Mouse (Mus musculus) spleen, postnatal 4 days (tissue): ENCODE data around the gene Senp3.
"Not testable (repeated sequence)": the region's sequence is repeated elsewhere in the genome, so short reads cannot be mapped to it uniquely, and the experiment has no call there.

Experiments used
- DNase-seq, 2 experiments: peaks; one replicate each; pipeline ENCODE4 v3.0.0; 2022; ENCODE audit warnings: low spot score in 2 of 2

Senp3 gene

DNA sequence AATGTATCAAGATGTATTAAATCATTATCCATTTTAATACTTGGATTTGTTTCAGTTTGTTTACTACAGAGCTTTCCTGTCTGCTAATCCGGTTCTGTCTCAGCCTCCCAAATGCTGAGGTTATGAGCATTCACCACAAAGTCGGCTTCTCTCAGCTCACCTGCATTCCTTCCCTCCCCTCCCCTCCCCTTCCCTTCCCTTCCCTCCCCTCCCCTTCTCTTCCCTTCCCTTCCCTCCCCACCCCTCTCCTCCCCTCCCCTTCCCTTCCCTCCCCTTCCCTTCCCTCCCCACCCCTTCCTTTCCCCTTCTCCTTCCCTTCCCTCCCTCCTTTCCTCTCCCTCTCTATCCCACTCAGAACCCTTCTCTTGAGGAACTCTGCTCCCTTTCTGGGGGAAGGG lies 22.7 kb upstream of the Senp3 start:
- no peak for DNase-seq

DNA sequence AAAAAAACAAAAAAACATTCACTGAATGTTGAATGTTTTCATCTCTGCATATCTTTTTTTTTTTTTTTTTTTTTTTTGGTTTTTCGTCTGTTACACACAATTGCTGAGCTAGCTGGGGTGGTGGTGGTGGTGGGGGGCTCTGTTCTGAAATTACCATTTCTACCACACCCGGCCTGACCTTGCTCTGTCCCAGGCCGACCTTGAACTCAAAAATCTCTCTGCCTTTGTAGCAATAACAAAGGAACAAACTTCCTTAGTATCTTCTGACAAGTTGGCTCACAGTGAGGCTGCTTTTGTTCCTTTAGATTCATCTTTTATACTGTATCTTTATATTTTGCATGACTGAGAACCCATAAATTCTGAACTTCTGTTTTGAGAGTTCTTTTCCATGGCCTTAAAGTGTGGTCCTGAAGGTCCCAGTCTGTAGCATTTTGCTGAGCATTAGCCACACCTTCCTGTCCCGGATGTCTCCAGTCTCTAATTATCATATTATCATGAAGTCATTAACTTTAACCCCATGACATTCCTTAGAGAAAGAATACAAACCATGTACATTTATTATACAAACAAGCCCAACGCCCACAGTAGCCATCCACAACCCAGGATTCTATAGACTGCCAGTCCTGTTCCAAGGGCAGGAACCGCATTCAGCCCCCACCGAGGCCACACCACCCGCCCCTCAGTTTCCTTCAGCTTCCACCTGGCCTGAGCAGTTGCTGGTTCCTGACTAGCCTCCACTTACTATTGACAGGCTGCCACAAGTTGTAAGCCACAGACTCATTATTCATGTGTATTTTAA lies 22.1 kb upstream of the Senp3 start:
- DNase-seq, result no peak

DNA sequence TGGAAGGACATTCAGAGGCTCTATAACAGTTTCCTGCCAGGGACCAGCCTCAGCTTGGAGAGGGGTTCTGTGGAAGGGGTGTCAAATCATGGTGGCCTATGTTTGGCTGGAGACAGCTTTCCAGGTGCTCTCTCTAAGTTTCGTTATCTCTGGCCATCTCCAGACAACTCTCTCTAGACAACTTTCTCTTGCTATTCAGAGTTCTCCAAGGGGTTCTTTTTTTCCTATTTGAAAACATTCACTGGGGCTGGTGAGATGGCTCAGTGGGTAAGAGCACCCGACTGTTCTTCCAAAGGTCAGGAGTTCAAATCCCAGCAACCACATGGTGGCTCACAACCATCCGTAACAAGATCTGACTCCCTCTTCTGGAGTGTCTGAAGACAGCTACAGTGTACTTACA lies 21.5 kb upstream of the Senp3 start:
- not testable (repeated sequence) for DNase-seq

DNA sequence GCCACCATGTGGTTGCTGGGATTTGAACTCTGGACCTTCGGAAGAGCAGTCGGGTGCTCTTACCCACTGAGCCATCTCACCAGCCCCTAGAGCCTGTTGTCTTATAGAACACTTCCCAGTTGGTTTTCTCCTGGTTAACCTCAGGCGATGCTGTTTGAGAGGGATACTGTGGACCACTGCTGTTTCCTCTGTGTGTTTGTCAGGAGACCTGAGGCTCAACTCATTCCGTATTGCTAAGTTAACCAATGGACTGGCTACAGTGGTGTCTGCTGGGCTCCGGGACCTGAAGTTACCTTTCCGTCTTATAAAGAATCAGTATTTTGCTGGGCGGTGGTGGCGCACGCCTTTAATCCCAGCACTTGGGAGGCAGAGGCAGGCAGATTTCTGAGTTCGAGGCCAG lies 21.0 kb upstream of the Senp3 start:
- DNase-seq, result not testable (repeated sequence)

DNA sequence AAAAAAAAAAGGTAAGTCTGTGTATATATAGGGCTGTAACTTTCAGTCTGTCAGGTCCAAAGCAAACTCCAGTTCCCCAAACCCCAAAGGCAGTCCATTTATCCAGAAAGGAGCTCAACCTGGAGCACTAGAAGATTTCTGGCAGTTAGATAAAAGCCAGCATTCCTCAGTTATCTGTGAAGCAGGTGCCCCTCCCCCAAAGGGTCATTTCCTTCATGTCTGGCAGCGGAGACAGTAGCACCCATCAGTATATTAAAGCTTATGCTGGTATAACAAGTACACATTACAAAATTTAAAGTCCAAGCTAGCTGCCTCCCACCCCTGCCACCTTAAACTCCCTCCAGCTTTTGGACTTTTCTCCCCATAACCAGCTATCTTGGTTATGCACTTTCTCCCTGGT lies 17.7 kb upstream of the Senp3 start:
- DNase-seq, result no peak

DNA sequence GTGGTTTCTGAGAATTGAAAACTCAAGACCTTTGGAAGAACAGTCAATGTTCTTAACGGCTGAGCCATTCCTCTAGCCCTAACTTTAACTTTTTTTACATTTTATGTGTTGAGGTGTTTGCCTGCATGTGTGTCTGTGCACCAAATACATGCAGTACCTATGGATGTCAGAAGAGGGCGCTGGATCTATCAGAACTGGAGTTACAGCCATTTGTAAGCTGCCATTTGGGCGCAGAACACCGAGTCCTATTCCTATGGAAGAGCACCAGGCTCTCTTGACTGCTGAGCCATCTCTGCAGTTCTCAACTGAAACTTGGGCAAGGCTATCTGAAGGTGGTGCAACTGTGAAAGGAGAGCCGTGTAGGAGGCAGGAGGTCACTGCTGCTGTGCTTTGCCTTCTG lies 16.7 kb upstream of the Senp3 start:
- DNase-seq, result no peak

DNA sequence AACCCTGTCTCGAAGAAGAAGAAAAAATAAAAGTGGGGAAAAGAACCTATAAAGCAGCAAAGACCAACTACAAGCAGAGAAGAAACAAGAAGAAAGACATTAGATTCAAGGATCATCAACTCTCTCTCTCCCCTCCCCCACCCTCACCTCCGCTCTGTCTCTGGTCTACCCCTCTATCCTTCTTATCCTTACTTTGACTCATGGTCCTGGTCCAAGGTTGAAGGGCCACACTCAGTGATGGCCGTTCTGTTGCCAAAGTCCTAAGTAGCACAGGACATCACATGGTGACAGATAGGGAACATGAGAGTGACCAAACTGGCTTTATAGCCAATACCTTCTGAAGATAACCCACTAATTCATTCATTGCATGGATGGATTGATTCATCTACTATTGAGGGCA lies 15.5 kb upstream of the Senp3 start:
- no peak for DNase-seq

DNA sequence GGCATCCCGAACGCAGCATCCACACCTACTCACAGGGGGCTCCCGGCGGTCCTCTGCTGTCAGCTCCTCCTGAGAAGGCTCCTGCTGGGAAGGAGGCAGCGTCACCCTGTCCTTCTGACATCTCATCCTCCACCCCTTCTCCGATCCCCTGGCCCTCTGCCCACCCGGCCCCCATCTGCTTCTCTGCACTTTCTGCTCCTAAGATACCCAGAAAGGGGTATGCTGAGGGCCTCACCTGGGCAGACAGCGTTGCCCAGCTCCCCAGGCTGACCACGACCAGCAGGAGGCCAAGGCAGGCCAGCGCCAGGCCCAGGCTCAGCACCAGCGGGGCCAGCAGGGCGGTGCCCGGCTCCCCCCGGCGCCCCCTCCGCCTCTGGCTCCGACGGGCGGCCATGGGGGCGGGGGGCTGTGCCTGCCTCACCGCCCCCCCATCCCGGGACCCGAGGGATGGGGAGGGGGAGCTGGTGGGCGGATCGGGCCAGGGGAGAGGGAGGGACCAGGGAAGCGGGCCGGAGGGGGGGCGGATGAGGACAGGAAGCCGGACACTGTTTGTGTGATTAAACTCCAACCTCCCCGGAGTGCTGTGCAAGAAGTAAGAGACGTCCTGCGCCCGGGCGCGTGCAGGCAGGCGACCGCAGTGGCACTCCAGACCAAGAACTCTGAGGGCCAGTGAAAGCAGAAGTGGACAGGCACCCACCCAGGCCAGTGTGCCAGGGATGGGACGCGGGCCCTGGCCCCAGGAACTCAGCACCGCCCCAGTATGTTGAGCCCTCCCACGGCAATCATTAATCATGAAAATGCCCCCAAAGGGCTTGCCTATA lies 13.7 kb upstream of the Senp3 start, which contains the start of the genes Tnfsf12 and Tnfsfm13:
Gene Tnfsf12, minus strand, starts transcription at position 489 of the 821 bp plus-strand sequence.
Gene Tnfsfm13, minus strand, starts transcription at position 738 of the 821 bp plus-strand sequence.
- DNase-seq, result peak in 1 of 2 experiments; percentile 33

DNA sequence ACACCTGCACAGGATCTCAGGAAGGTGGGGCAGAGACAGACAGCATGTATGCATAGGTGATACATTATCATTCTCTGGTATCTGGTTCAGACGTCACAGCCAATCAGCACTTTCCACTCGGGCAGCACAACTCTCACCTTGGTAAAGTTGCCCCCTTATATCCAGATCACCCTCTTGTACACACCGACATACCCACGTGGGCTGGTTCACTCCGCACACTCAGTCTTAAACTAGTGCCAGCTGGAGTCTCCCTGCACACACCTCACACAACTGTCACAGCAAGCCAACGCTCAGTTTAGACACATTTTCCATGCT lies 13.1 kb upstream of the Senp3 start:
- no peak for DNase-seq

DNA sequence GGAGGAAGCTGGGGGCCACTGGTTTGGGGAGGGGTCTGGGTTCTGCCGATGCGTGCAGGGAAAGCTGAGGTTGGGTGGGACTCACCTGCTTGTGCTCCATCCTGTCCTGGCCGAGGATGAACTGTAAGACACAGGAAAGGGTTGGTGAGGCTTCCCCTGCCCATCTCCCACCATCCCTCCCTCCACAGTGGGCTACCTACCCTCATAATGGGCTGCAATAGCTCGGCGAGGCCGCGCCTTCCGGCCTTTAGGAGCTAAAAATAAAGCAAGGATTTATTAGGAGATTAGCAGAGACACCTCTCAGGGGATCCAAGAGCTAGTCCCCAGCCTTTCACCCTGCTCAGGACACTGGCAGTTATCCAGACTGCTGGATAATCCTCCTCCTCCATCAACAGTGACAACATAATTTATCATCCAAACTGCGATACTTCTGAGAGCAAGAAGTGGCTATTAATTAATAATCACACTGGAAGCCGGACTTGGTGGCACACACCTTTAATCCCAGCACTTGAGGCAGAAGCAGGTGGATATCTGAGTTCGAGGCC lies 11.6 kb upstream of the Senp3 start:
- DNase-seq, result no peak

DNA sequence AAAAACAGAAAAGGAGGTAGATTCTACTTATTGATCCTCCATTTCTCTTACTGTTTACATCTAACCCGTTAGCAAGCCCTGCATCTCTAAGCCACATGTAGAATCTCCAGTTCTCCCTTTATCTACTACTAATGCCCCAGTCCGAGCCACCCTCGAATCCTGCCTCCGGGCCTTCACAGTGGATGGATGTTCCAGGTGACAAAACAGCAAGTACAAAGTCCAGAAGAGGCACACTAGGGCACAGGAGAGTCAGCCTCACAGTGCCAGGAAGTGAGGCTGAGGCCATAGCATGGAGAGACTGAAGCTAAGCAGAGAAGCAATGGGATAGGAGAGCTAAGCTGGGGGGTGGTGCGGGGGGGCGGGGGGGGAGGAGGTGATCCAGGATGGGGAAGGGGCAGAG lies 11.0 kb upstream of the Senp3 start:
- DNase-seq, result no peak

DNA sequence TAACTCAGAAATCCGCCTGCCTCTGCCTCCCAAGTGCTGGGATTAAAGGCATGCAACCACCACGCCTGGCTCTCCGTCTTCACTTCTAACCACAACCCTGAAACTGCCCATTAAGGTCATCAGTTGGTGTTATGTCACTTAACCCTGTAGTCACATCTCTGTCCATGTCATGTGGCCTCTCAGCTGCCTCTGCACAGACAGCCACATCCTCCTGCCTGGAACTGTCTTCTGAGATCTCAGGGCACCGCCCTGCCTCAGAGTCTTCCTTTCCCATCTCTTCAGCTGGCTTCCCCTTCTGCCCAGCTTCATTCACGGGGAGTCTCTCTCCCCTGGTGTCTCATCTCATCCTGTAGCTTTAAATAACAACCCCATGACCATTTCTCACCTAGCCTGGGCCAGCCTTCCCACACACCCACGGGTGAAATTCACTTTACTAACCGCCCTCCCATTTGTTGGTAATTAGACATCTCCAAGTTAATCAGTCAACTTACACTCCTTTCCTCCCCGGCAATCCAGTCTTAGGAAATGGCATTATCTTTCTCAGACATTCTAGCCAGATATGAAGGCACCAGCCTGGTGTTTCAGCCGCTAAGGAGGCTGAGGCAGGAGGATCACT lies 10.4 kb upstream of the Senp3 start:
- no peak for DNase-seq

DNA sequence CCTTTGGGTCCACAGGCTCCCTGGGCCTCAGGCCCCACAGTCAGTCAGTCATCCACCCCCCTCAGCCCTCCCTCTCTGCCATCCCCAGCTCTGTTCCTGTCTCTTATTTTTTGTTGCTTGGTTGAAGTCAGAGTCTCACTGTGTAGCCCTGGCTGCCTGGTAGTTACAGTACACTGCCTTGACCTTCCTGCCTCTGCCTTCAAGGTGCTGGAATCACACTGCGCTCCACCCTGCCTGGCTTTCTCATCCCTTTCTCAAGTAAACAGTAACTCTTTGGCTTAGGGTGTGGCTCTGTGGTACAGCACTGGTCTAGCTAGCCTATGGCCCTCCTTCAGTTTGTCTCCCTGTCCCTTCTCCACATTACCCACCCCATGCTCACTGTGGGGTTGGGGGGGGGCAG lies 8.0 kb upstream of the Senp3 start:
- no peak for DNase-seq

DNA sequence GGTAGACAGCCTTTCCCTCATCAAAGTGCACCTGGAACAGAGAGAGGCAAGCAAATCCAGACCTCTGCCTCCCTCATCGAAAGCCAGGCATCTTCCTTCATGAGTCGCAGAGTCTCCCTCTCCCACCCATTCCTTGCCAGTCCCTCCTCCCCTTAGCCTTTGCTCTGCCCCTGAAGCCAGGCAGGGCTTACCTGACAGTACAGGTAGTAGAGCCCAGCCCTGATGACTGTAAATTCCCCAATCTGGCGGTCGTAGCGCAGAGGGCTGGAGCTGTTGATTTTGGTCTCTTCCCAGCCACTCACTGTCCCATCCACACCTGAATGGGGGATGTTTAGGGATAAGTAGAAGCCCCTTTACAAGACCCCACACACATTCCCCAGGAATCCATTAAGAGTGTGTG lies 5.2 kb upstream of the Senp3 start:
- DNase-seq, result no peak

DNA sequence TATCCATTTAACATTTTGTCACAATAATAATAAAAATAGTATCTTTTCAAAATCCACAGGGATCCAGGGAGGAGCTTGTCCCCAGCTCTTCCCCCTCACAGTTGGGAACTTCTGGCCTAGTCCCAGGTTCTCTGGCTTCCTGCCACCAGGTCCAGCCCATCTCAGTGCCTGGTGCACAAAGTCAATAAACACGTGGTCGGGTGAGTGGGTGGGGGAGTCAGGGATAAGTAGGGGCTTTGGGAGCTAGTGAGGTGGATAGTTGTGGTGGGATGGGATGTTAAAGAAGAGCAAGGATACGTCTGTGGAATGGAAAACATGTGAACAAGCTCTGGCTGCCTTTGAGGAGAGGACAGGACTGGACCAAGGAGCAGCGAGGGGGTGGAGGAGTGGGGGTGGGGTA lies 4.5 kb upstream of the Senp3 start:
- DNase-seq, result no peak

DNA sequence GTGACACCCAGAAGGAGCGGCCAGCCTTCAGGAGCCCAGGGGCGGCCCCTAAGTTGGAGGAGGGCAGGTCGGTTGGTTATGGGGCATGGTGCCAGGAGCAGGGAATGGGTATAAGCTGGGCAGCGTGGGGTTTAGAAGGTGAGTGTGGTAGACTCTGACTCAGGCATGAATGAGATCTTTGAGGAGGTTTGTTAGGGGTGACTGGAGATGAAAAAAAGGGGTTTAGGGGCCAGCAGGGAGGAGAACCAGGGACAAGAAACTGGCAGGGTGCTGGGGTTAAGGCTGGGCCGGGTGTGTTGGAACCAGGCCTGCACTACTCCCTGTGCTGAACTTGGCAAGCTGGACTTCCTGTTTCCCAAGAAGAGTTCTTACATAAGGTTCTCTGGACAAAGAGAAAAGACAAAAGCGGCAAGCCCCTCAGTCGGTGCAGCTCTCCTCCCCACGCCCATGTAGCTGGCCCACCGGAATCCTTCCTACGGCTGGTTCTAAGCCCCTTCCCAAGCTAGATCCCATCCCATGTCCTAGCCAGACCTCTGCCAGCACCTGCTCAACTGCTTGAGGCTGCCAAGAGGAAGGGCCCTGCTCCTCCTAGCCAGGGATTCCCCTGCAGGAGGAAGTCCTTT lies 3.8 kb upstream of the Senp3 start, which contains the start of gene Tnfsf13:
Gene Tnfsf13, minus strand, starts transcription at position 259 of the 623 bp plus-strand sequence.
- peak in 1 of 2 experiments; percentile 64 for DNase-seq

DNA sequence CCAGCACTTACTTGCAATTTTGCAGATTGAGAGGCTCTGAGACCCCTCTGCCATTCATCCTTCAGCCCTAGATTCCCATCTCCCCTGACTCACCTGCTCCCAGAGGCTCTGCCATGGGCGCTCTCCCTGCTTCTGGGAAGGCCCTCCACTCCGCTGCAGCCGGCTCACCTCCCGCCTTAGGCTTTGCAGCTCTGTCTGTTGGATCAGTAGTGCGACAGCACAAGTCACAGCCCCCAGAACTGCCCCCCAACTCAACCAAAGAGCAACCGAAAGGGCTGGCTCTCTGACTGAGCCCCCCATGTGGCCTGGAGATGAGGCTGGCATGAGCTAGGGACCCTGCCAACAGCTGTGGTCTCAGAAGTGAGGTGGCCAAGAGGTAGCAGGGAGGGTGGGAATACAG lies 3.1 kb upstream of the Senp3 start:
- DNase-seq, result no peak

DNA sequence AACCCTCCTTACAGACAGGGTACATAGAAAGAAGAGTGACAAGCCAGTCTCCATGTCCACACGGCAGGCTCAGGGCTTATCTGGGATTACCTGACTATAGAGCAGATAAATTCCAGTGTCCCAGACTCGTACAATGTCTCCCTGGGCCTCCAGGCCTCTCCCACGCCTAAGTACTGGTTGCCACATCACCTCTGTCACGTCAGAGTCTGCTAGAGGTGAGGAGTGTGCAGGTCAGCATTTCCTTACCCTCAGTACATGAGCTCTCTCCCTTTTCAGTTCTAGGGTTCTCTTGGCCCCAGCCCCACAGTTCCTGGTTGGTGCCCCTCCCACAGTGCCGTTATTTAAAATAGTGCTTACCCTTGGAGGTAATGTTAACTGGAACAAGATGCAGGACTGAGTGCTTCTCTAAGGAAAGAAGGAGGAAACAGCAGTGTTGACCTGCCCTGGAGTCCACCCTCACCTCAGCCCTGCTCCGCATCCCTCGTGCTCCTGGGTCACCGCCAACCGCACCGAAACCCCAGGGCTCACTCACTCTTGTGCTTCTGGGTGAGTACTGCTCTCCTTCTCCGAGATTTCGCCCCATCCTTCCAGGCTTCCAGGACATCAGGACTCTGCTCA lies 2.4 kb upstream of the Senp3 start:
- DNase-seq, result no peak

DNA sequence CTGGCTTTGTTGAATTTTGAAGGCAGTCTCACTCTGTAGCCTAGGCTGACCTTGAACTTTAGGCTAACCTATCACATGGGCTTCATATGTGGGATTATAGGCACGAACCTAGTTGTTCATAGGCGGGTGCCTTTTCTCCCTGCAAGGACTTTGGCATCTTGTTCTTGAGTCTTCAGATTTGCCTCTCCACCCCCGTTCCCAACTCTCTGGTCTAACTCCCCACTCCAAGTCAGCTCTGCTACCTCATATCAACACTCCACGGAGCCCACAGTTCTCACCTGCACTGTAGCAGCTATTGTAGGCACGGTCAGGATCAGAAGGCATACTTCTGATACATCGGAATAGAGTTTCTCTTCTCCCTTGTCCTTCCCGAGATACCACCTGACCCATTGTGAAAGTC lies 1.7 kb upstream of the Senp3 start:
- no peak for DNase-seq

DNA sequence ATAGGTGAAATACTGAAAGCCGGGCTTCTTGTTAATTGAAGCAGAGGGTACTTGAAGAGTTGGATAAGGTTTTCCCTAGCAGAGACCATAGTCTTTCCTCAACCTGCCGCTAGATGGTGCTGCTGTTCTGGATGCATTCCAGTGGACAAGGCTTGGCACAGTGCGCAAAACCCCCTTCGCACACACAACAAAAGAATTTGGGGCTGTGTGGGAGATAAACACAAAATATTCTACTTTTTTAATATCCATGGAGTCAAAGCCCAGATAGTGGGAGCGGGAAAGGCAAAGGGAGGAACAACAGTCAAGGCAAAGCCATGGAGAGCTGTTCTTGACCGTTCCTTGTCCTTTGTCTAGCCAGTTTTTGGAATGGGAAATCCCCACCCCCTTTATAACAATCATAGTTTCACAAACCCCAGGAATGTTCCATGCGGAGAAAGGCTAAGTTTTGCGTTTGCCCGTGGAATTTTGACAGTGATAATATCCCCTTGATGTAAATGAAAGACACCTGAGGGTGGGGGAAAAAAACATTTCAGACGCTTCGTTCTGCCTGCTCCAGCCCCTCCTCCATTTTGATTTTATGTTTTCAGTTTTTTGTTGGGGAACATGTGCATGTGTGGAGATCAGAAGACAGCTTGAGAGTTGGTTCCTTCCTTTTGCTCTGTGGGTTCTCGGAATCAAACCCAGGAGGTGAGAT lies 1.1 kb upstream of the Senp3 start:
- DNase-seq, result peak; percentile 88 to 96
